Mouse (Mus musculus) lung, embryonic 16.5 days (tissue): ENCODE data around the gene Rhd. TPM values are rescaled to one million over a fixed set of nuclear protein-coding genes. Genes with fewer than 3 reads are reported as not detected.

Source experiments
- ATAC-seq: fragments of 200-750 bp; cut with Nextera tagmentation; 2 replicates; pipeline ENCODE4 v1.8.0; 2017; ENCODE audit warnings: low read depth, mild to moderate bottlenecking, moderate library complexity
- H3K27ac ChIP-seq: fragments of 300-500 bp; sonication (generic); 2 replicates; pipeline ENCODE4 v1.5.1; 2014; ENCODE audit warnings: mild to moderate bottlenecking, control low read depth, low read length
- H3K27me3 ChIP-seq: fragments of 300-500 bp; sonication (generic); 2 replicates; pipeline ENCODE4 v1.6.1; 2014; ENCODE audit warnings: low read depth, low read length, mixed read lengths; ENCODE audit not compliant: control insufficient read depth, insufficient read depth
- H3K36me3 ChIP-seq: fragments of 300-500 bp; sonication (generic); 2 replicates; pipeline ENCODE4 v1.6.1; 2014; ENCODE audit warnings: low read length; ENCODE audit not compliant: control insufficient read depth, insufficient read depth
- H3K4me1 ChIP-seq: fragments of 300-500 bp; sonication (generic); replicated peaks from 2 replicates; pipeline ENCODE4 v1.6.1; 2014; ENCODE audit warnings: low read length, mixed read lengths; ENCODE audit not compliant: control insufficient read depth, insufficient read depth
- H3K4me2 ChIP-seq: fragments of 300-500 bp; sonication (generic); 2 replicates; pipeline ENCODE4 v1.6.1; 2014; ENCODE audit warnings: low read depth, low read length, control low read depth
- H3K4me3 ChIP-seq: fragments of 300-500 bp; sonication (generic); 2 replicates; pipeline ENCODE4 v1.5.1; 2014; ENCODE audit warnings: mild to moderate bottlenecking, low read length, control low read depth
- H3K9ac ChIP-seq: fragments of 300-500 bp; sonication (generic); 2 replicates; pipeline ENCODE4 v1.6.1; 2014; ENCODE audit warnings: low read length, control low read depth
- H3K9me3 ChIP-seq: fragments of 300-500 bp; sonication (generic); 2 replicates; pipeline ENCODE4 v1.6.1; 2016; ENCODE audit warnings: low read length; ENCODE audit not compliant: control insufficient read depth
- WGBS: fragments of 180-500 bp; shearing (Covaris S2); extraction: QIAGEN DNeasy Blood & Tissue Kit; methylation state at CpG from one replicate; pipeline ENCODE4 v1.1.7; 2014; 5-methylcytosine and 5-hydroxymethylcytosine counted together
- polyA plus RNA-seq: library from polyadenylated mRNA; unstranded; fragments of >200 nt; fragmentation: Nextera tagmentation; extraction: Ambion mirVana; gene quantifications from 2 replicates; pipeline ENCODE4 v1.2.1, GENCODE M21; 2015

The Rhd gene
- polyA plus RNA-seq, 1 experiment from 2014 or later: 2.0 TPM

DNA sequence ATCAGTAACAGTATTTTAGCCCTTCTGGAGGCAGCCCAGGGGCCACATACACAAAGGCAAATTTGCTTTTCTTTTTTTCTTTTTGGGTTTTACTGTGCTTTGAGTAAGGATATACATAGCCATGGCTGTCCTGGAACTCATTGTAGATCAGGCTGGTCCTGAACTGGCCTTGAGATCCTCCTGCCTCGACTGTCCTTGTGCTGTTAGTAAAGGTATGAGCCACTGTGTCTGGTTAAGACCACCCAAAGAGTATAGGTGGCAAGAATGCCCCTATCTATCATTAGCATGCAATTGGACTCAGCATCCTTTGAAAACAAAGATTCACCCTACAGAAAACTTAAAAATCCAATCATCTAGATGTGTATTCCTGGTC lies 64.1 kb downstream of the Rhd start:
- H3K9ac ChIP-seq: no peak overlapping the region
- peaks cover 21% of the 10 kb centered on the region for H3K4me1 ChIP-seq
- 85% methylated on average over 1 of the region's 1 CpGs for WGBS
- H3K4me3 ChIP-seq: no peak overlapping the region
- H3K9me3 ChIP-seq: no peaks in the 10 kb centered on the region
- H3K27ac ChIP-seq: no peak overlapping the region
- no peak overlapping the region for H3K4me2 ChIP-seq
- H3K36me3 ChIP-seq: peaks cover 34% of the 10 kb centered on the region
- H3K27me3 ChIP-seq: no peaks in the 10 kb centered on the region
- no peak for ATAC-seq

- no peak overlapping the region for H3K4me3 ChIP-seq
- ATAC-seq: no peak
- peaks cover 36% of the 10 kb centered on the region for H3K36me3 ChIP-seq
- no peaks in the 10 kb centered on the region for H3K9me3 ChIP-seq
- no peak overlapping the region for H3K9ac ChIP-seq
- H3K27me3 ChIP-seq: no peaks in the 10 kb centered on the region
- no peak overlapping the region for H3K27ac ChIP-seq
- WGBS: 66% methylated on average over 4 of the region's 4 CpGs
- no peak overlapping the region for H3K4me2 ChIP-seq
- H3K4me1 ChIP-seq: peaks cover 21% of the 10 kb centered on the region
These were observed 65.2 kb downstream of the Rhd start for GRCm38 (mm10) chr4:134929536-134929935.

DNA sequence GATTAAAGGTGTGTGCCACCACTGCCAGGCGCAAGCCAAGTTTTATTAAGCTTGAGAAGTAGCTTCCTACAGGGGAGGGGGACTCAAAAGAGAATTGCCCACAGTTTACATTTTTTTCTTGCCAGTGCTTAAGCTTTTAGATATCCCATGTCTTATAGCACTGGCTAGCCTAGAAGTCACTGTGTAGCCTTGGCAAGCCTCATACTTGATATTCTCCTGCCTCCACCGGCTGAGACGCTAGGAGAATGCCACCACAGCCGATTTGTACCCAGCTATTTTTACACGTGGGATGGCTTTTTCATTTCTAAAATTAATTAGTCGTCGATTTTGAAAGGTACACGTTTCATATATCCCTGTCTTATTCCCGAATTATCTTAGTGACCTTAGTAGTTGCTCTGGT lies 65.9 kb downstream of the Rhd start:
- Histone ChIP-seq H3K4me3 (peak overlapping the region; percentile 89), H3K9me3 (no peaks in the 10 kb centered on the region), H3K4me1 (peaks cover 19% of the 10 kb centered on the region), H3K27ac (0 out of 2 replicates have a peak overlapping the region, but pooled peaks have one; percentile 2), H3K36me3 (peaks cover 41% of the 10 kb centered on the region), H3K9ac (peak overlapping the region; percentile 8; the same call in 1 of the 2 replicates), H3K27me3 (no peaks in the 10 kb centered on the region), H3K4me2 (peak overlapping the region; percentile 50)
- 0 out of 2 replicates have a peak, but pooled peaks have one; percentile 11 for ATAC-seq
- 23% methylated on average over 9 of the region's 9 CpGs for WGBS

GRCm38 (mm10) chr4:134930684-134931481 lies 66.5 kb downstream of the Rhd start, which contains the start of gene Syf2:
TSS of gene Syf2 (plus strand) at chr4:134930898.
- H3K4me1 ChIP-seq: peaks cover 12% of the 10 kb centered on the region
- no peaks in the 10 kb centered on the region for H3K9me3 ChIP-seq
- H3K27me3 ChIP-seq: no peaks in the 10 kb centered on the region
- peak within 1 kb of the TSS; percentile 85 for H3K9ac ChIP-seq
- peaks cover 41% of the 10 kb centered on the region for H3K36me3 ChIP-seq
- H3K27ac ChIP-seq: peak within 1 kb of the TSS; percentile 75
- H3K4me2 ChIP-seq: peak within 1 kb of the TSS; percentile 89
- peak; percentile 95 for ATAC-seq
- peak within 1 kb of the TSS; percentile 89 for H3K4me3 ChIP-seq
- under 1% methylated on average over 68 of the region's 68 CpGs for WGBS

GRCm38 (mm10) chr4:134937240-134938176 lies 73.2 kb downstream of the Rhd start:
- Histone ChIP-seq H3K36me3 (peaks cover 25% of the 10 kb centered on the region), H3K4me2 (no peak overlapping the region), H3K27me3 (no peaks in the 10 kb centered on the region; the same call in 1 of the 2 replicates), H3K9ac (no peak overlapping the region), H3K4me3 (no peak overlapping the region), H3K4me1 (peaks cover 4% of the 10 kb centered on the region; the same call in 1 of the 2 replicates), H3K27ac (peak overlapping the region; percentile 24; the same call in 1 of the 2 replicates), H3K9me3 (no peaks in the 10 kb centered on the region)
- peak; percentile 43; the same call in 1 of the 2 replicates for ATAC-seq
- WGBS: 45% methylated on average over 17 of the region's 17 CpGs

- H3K27me3 ChIP-seq: peaks cover 1% of the 10 kb centered on the region
- peaks cover 17% of the 10 kb centered on the region for H3K36me3 ChIP-seq
- H3K4me2 ChIP-seq: peak overlapping the region; percentile 41
- H3K4me3 ChIP-seq: no peak overlapping the region
- H3K4me1 ChIP-seq: peaks cover 7% of the 10 kb centered on the region; the same call in 1 of the 2 replicates
- no peak for ATAC-seq
- H3K9ac ChIP-seq: no peak overlapping the region
- no peaks in the 10 kb centered on the region for H3K9me3 ChIP-seq
- H3K27ac ChIP-seq: no peak overlapping the region
- 57% methylated on average over 9 of the region's 9 CpGs for WGBS
These were observed 75.6 kb downstream of the Rhd start for GRCm38 (mm10) chr4:134939900-134940299.

- 27% methylated on average over 26 of the region's 27 CpGs for WGBS
- H3K4me2 ChIP-seq: no peak overlapping the region; the same call in 1 of the 2 replicates
- ATAC-seq: peak; percentile 51; the same call in 1 of the 2 replicates
These were observed 79.6 kb downstream of the Rhd start for GRCm38 (mm10) chr4:134943758-134944538.

More at GRCm38 (mm10) chr4:134943758-134944538, 79.6 kb downstream of the Rhd start:
- Histone ChIP-seq H3K27me3 (peaks cover 6% of the 10 kb centered on the region), H3K9ac (no peak overlapping the region), H3K27ac (no peak overlapping the region), H3K9me3 (no peaks in the 10 kb centered on the region), H3K4me1 (peaks cover 11% of the 10 kb centered on the region; the same call in 1 of the 2 replicates), H3K36me3 (no peaks in the 10 kb centered on the region), H3K4me3 (no peak overlapping the region)
